Mouse (Mus musculus): ENCODE results near the gene Cit. TPM values are rescaled to one million over a fixed set of nuclear protein-coding genes. Genes with fewer than 3 reads are reported as not detected.
A peak's percentile ranks its signal among the peaks of the same experiment; 100 is the strongest.

Gene Cit
- total and polyA plus RNA-seq, 3 experiments, result 21.5 to 32.9 (median 24.1) TPM

DNA sequence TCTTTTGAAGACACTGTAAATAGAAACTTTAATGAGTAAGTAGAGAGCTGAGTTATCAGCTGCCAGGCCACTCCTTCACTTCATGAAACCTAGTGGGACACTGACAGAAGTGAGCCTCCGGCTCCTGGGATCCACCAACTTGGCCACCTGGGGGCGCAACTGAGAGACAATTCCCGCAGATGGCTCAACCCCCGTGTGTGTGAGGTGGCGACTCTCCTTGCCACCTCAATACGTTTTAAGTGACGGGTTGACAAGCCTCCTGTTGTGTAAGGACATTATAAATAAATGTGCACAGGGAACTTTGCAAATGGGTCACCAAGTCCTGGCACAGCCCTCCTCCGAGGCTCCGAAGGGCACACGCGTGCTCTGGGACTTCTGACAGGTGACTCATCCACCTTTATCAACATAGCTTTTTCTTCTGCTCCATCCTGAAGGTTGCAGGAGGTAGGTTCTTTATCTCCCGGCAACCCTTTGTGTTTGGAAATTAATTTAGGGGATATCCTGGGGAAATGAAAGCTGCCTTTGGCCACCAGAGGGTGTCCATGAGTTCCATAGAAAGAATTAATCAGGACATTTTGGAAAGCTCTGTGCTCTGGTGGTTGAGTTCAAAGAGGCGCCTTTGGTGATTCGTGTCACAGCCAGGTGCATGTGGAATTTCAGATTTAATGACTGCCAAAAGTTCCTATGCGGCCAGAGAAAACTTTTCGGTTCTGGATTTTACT lies 83.9 kb downstream of the Cit start:
- H3K9ac ChIP-seq (ENCODE audit: control insufficient read depth, low read depth, low read length, poor library complexity, severe bottlenecking), result no peak overlapping the region

DNA sequence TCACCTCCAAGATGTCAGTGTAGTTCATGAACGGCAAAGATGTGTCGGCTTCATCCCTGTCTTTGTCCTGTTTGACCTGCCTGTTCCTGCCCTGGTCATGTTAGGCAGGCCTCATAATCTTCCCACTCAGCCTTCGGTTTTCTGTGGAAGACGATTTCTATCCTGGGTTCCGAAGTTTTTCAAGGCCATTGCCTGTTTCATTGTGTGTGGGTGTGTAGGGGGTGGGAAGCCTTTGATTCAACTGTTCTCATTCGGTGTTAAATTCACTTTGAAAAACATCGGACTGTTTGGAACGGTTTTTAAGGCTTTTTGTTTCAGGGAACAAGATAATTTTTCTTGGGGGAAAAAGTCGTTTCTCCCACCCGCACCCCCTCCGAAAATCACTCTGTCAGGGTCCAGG lies 87.2 kb downstream of the Cit start:
- Histone ChIP-seq H3K36me3 (ENCODE audit: control insufficient read depth in 1 of 2, insufficient read depth in 2 of 2, low read length in 2 of 2) (peaks cover 0 to 12% of the 10 kb centered on the region in 2 experiments; a peak in 2 of 4 replicates), H3K9ac (ENCODE audit: control insufficient read depth, low read depth, low read length, poor library complexity, severe bottlenecking) (no peak overlapping the region)

More for the DNA sequence above, 83.9 kb downstream of the Cit start:
- Histone ChIP-seq H3K79me2 (ENCODE audit: control insufficient read depth, insufficient read depth, low read length, poor library complexity) (no peaks in the 10 kb centered on the region), H3K4me3 (ENCODE audit: control insufficient read depth in 1 of 2, insufficient read depth in 1 of 2, low read depth in 2 of 2, low read length in 2 of 2) (no peak overlapping the region), H3K36me3 (ENCODE audit: control insufficient read depth in 1 of 2, insufficient read depth in 2 of 2, low read length in 2 of 2) (peaks cover 0 to 11% of the 10 kb centered on the region in 2 experiments; a peak in 1 of 4 replicates), H3K9me3 (replicated peaks; ENCODE audit: insufficient read depth, low read length) (no peaks in the 10 kb centered on the region), H3K27ac (ENCODE audit: control insufficient read depth, low read depth, low read length) (no peak overlapping the region), H3K4me1 (ENCODE audit: control insufficient read depth in 1 of 2, insufficient read depth in 2 of 2, low read length in 2 of 2) (no peaks in the 10 kb centered on the region), H3K27me3 (ENCODE audit: control insufficient read depth in 1 of 2, insufficient read depth in 2 of 2, low read length in 2 of 2) (no peaks in the 10 kb centered on the region)
- TF ChIP-seq SMC3 (IDR thresholded peaks at IDR 0.05; ENCODE audit: low read depth, low read length), result peak; percentile 35
- 0 out of 2 replicates have a peak, but pooled peaks have one; percentile 12 for TF ChIP-seq RAD21 (IDR thresholded peaks at IDR 0.05; ENCODE audit: low read depth, low read length)
- peak; percentile 17 to 63 (median 48) for TF ChIP-seq CTCF (IDR thresholded peaks at IDR 0.05 in 2 of 3, conservative IDR thresholded peaks at IDR 0.05 in 1 of 3; ENCODE audit: control insufficient read depth in 1 of 3, insufficient read depth in 1 of 3, low read depth in 2 of 3, low read length in 3 of 3, poor library complexity in 1 of 3, severe bottlenecking in 1 of 3)
- no peak for TF ChIP-seq ZNF384 (IDR thresholded peaks at IDR 0.05; ENCODE audit: low read depth, low read length)
- peak; percentile 38 for DNase-seq (ENCODE audit: low read depth, low spot score)

DNA sequence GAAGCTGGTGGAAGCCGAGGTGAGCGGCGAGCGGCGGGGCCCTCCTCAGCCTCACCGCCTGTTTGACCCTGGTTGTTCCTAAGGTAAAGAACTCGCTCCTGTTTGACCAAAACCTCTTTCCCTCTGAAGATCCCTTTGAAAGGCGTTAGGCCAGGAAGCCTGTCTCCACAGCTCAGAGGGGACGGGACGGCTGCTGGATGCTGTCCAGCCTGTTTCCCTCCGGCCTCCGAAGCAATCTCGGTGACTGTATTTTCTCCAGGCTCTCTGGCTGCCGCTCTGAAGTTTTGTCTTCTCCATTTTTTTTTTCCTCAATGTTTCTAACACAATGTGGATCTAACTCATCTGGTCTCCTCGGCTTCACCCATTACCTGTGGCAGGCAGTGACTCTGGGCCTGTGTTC lies 91.8 kb downstream of the Cit start:
- TF ChIP-seq MAFK (IDR thresholded peaks at IDR 0.05; ENCODE audit: borderline replicate concordance, low read depth, low read length), result no peak
- TF ChIP-seq SMC3 (IDR thresholded peaks at IDR 0.05; ENCODE audit: low read depth, low read length), result no peak
- no peak for TF ChIP-seq CTCF (IDR thresholded peaks at IDR 0.05 in 2 of 3, conservative IDR thresholded peaks at IDR 0.05 in 1 of 3; ENCODE audit: control insufficient read depth in 1 of 3, insufficient read depth in 1 of 3, low read depth in 2 of 3, low read length in 3 of 3, poor library complexity in 1 of 3, severe bottlenecking in 1 of 3)
- Histone ChIP-seq H3K4me1 (ENCODE audit: control insufficient read depth in 1 of 2, insufficient read depth in 2 of 2, low read length in 2 of 2) (no peaks in the 10 kb centered on the region), H3K36me3 (ENCODE audit: control insufficient read depth in 1 of 2, insufficient read depth in 2 of 2, low read length in 2 of 2) (peaks cover 0 to 7% of the 10 kb centered on the region in 2 experiments; a peak in 2 of 4 replicates), H3K4me3 (ENCODE audit: control insufficient read depth in 1 of 2, insufficient read depth in 1 of 2, low read depth in 2 of 2, low read length in 2 of 2) (no peak overlapping the region), H3K9ac (ENCODE audit: control insufficient read depth, low read depth, low read length, poor library complexity, severe bottlenecking) (no peak overlapping the region), H3K27ac (ENCODE audit: control insufficient read depth, low read depth, low read length) (no peak overlapping the region), H3K79me2 (ENCODE audit: control insufficient read depth, insufficient read depth, low read length, poor library complexity) (no peaks in the 10 kb centered on the region), H3K9me3 (replicated peaks; ENCODE audit: insufficient read depth, low read length) (no peaks in the 10 kb centered on the region), H3K27me3 (ENCODE audit: control insufficient read depth in 1 of 2, insufficient read depth in 2 of 2, low read length in 2 of 2) (no peaks in the 10 kb centered on the region)
- DNase-seq (ENCODE audit: low read depth, low spot score), result no peak

More for the DNA sequence above, 87.2 kb downstream of the Cit start:
- no peaks in the 10 kb centered on the region for H3K27me3 ChIP-seq (ENCODE audit: control insufficient read depth in 1 of 2, insufficient read depth in 2 of 2, low read length in 2 of 2)
- H3K27ac ChIP-seq (ENCODE audit: control insufficient read depth, low read depth, low read length), result no peak overlapping the region
- no peak overlapping the region for H3K4me3 ChIP-seq (ENCODE audit: control insufficient read depth in 1 of 2, insufficient read depth in 1 of 2, low read depth in 2 of 2, low read length in 2 of 2)
- TF ChIP-seq ETS1 (IDR thresholded peaks at IDR 0.05; ENCODE audit: low read depth, low read length) (no peak), HCFC1 (IDR thresholded peaks at IDR 0.05; ENCODE audit: low read depth, low read length) (no peak), CHD2 (IDR thresholded peaks at IDR 0.05; ENCODE audit: low read length) (no peak), CHD1 (IDR thresholded peaks at IDR 0.05; ENCODE audit: low read depth, low read length) (no peak), NRF1 (IDR thresholded peaks at IDR 0.05; ENCODE audit: insufficient read depth, low read depth, low read length, poor library complexity, severe bottlenecking) (no peak), MYC (IDR thresholded peaks at IDR 0.05; ENCODE audit: low read depth, low read length) (no peak), POLR2AphosphoS2 (IDR thresholded peaks at IDR 0.05; ENCODE audit: low read length) (no peak), GATA1 (IDR thresholded peaks at IDR 0.05; ENCODE audit: low read depth, low read length) (no peak), ZC3H11A (IDR thresholded peaks at IDR 0.05; ENCODE audit: low read depth, low read length) (no peak), EP300 (IDR thresholded peaks at IDR 0.05; ENCODE audit: low read depth in 1 of 2, low read length in 2 of 2) (no peak), UBTF (IDR thresholded peaks at IDR 0.05; ENCODE audit: borderline replicate concordance, insufficient read depth, low read depth, low read length) (no peak), TCF12 (IDR thresholded peaks at IDR 0.05; ENCODE audit: low read depth, low read length) (no peak), MEF2A (IDR thresholded peaks at IDR 0.05; ENCODE audit: extremely low read depth, insufficient replicate concordance, low read depth, low read length, poor library complexity, severe bottlenecking) (no peak), POLR2A (IDR thresholded peaks at IDR 0.05; ENCODE audit: control insufficient read depth in 1 of 2, insufficient read depth in 1 of 2, low read depth in 1 of 2, low read length in 2 of 2, poor library complexity in 1 of 2) (no peak), ELF1 (IDR thresholded peaks at IDR 0.05; ENCODE audit: low read depth, low read length) (no peak), NELFE (IDR thresholded peaks at IDR 0.05; ENCODE audit: low read depth, low read length) (no peak), RAD21 (IDR thresholded peaks at IDR 0.05; ENCODE audit: low read depth, low read length) (no peak), MXI1 (IDR thresholded peaks at IDR 0.05; ENCODE audit: low read depth, low read length) (no peak), SMC3 (IDR thresholded peaks at IDR 0.05; ENCODE audit: low read depth, low read length) (no peak)
- H3K79me2 ChIP-seq (ENCODE audit: control insufficient read depth, insufficient read depth, low read length, poor library complexity), result no peaks in the 10 kb centered on the region
- no peaks in the 10 kb centered on the region for H3K4me1 ChIP-seq (ENCODE audit: control insufficient read depth in 1 of 2, insufficient read depth in 2 of 2, low read length in 2 of 2)
- no peaks in the 10 kb centered on the region for H3K9me3 ChIP-seq (replicated peaks; ENCODE audit: insufficient read depth, low read length)
- DNase-seq (ENCODE audit: low read depth, low spot score), result no peak

Measured in MEL (cell line).